Mouse (Mus musculus) T-helper 1 cell (primary cell): Measurements from ENCODE around the gene Pga5.

Source experiments
- in situ Hi-C: fragments of 300-600 bp; cut with MboI, MseI; formaldehyde crosslinking; loops from one replicate; pipeline ENCODE4 v1.15.1; 2025; ENCODE audit warnings: high pct_unique_total_duplicates

Pga5 gene

DNA sequence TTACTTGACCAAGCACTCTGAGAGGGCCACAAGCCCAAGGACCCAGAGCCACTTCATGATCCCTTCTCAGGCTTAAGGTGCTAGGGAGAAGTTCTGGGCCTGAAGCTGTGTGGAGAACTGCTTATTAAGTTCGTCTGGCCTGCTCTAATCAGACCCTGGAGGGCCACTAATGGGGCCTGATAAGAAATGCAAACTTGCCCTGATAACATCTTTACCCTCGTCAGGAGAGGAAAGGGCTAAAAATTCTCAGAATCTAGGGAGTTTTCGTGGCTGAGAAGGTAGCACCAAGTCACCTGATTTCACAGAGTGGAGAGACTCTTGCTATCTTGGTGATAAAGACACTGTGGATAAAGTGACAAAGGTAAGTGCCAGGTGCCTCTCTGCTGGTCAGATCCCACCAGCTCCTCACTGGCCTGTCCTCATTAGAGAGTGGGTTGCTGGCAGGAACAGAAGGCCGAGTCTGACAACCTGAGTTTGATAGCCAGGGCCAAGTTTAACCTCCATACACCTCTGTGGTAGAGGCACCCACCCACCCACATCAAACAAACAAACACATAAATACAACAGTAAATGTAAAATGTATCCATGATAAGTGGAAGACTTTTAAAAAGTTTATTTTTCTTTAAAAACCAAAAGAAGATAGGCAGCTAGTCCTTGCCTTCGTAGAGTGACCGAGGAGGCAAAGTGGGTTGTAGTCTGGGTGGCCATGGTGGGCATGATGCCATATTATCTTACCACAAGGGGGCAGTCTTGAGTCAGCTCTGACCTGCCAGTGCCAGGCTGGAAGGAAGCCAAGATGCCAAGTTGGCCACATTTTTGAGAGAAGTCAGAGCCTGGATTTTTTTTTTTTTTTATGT lies at the start of gene Pga5:
TSS of gene Pga5 (minus strand) at position 157 of the 857 bp plus-strand sequence.
- in situ Hi-C loops = no loop called here

DNA sequence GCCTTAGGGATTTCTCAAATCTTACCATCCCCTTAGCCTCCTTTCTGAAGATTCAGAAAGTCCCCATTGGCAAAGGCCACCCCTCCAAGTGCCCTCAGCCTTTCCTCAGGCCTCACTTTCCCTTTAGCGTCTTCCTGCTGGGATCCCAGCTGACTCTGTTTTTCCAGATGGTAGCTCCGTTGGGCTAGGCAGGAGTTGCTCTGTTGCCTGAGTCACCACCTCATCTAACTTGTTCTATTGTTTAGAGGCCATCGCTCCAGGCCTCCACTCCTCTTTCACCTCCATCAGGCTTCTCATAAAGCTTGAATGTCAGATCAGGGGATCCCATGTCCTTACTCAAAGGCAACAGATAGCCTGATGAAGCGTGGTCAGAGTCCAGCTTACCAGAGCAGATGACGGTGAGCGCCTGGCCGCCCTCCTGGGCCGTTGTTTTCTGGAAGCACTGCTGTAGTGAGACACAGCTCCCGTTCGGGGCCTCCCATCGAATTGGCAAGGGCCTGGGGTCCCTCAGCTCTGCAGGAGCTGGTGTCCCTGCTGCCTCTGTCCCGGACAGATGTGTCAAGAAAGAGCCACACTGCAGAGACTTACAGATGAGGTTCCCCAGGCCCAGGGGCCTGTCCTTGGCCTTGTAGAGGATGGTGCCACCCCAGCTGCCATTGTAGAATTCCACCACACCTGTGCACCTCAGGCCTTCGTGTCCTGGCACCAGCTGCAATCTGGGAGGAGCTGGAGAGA lies 46.9 kb upstream of the Pga5 start:
- in situ Hi-C loops = loop anchor here (25.0 kb wide), 1 partner anchor 1962 kb away; the partner anchor contains the start of genes Nxf1, Tmem179b and Tmem223

DNA sequence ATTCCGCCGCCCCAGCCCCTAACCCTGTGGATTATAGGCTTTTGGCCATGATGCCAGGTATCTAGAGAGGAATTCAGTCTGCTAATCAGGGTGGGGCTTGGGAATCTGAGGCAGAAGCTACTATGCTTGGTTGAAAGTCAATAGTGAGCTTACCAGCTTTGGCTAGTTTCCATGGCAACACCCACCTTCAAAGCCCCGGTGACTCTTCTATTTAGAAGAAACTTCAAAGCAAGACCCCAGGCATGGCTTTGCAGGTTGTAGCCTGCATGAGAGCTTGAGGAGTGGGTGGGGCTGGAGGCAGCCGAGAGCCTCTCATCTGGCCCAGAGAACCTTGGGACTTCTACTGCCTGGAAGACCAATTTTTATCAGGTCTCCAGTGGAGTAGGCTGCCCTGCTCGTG lies 45.8 kb upstream of the Pga5 start:
- in situ Hi-C loops = no loop called here

- in situ Hi-C loops = no loop called here
Measured at GRCm38 (mm10) chr19:10723084-10723483, 45.2 kb upstream of the Pga5 start.

DNA sequence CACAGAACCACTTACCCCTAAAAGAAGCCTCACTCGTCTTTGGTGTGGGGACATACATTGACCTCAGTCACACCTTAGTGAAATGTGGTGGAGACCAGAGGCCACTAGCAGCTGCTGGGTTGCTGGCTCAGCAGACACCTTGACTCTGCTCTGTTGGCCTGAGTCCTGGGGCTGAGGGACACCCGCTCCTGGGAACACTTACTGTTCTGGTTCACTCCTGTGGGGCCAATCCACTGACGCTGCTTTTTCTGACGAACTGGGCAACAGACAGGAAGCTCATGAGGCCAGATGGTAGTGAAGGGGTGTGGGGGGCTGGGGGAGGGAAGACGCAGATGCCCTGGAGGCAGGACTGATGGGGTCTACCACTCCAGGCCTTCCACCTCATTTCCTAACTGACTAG lies 43.2 kb upstream of the Pga5 start:
- in situ Hi-C loops = no loop called here

DNA sequence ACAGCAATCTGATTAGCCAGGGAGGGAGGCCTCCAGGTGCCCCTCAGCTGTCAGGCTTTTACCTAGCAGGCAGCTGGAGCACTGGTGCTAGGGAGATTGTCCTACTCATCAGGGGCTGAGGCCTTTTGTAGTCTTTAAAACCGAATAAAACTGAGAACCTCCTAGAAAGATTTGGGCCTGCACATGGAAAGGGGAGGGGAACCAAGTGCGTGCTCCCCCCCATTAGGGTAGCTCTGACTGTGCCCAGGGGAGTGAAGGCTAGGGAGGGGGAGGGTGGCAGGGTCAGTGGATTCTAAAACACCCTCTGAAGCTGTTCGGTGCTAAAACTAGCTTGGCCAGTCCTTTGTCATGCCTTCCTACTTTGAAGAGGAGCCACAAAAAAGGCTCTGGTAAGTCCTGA lies 42.7 kb upstream of the Pga5 start:
- in situ Hi-C loops = no loop called here

DNA sequence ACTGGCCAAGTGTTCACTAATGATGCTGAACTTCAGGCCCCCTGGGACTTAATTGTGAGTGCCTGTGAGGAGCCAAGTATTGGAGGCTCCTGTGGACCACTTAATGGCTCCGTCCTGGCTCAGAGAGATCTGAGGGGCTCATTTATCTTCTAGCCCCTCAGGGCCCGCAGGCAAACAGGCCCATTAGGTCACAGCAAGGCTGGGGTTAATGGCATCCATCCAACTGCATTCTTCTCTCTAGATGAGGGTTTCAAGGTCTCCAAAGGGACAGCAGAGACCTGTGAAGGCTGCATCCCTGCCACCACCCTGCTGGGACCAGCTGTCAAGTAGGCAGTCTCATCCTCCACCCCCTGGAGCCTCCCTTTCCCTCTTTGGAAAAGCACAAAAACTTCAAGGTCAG lies 41.9 kb upstream of the Pga5 start:
- in situ Hi-C loops = no loop called here

DNA sequence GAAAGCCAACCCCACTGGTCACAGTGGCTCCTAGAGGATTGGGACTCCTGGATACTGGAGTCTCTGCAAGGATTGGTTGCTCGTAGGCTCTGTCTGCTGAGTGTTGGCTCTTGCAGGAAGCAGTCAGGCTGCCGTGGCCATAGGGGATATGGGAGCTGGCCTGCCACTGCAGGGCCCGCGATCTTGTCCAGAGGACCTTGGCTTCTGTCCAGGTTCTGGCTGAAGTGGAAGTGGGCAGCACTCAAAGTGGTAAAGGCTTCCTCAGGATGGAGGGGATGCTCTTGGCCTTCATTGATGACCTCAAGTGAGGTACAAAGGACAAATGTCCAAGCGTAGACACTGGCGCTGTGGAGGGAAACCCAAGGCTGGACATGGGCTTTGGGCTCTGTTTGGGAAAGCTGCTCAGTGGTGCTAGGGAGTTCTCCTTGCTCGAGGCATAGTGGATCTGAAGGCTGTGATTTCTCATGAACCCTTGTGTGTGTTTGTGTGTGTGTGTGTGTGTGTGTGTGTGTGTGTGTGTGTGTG lies 40.4 kb upstream of the Pga5 start:
- in situ Hi-C loops = no loop called here

DNA sequence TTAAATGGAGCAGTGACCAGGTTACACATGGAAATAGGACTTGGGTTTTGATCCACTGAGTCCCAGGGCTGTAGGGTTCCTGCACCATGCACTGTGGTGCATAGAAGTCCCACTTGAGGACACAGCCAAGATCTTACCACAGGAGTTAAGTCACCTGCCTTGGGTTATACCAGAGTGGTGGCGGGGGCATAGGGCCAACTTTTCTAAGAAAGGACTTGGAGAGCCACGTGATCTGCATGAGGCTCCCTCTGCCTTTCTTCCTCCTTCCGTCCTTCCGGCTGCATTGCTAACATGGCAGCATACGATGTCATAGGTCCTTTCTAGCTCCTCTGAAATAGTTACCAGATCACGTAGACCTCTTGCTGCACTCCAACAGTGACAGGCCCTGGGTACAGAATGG lies 37.6 kb upstream of the Pga5 start:
- in situ Hi-C loops = no loop called here

DNA sequence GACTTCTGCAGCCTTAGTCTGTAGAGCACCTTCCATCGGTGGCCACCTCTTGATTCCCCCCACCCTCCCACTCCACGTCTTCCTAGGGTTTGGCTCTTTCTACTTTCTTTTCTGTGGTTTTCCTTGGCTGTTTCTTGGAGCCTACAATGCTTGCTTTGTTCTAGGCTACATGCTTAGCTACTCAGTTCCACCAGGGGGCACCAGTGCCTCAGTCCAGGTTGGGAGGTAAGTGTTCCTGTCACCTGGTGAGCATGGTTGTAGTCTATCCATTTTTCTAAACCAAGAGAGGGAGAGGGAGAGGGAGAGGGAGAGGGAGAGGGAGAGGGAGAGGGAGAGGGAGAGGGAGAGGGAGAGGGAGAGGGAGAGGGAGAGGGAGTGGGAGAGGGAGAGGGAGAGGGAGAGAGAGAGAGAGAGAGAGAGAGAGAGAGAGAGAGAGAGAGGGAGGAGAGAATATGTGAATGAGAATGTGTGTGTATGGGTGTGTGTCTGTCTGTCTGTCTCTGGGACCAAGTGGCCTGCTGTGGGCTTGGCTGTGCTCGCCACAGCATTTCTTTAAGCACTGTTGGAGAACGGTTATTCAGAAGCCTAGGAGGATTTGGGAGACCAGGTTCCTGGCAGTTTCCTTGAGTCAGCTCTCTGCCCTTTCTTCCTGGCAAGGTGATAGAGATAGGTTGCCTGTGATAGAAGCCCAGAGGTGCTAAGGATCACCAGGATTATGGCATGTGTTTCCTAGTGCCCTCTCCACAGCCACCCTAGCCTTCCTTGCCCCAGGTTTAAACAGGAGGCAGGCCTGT lies 37.0 kb upstream of the Pga5 start:
- in situ Hi-C loops = no loop called here

DNA sequence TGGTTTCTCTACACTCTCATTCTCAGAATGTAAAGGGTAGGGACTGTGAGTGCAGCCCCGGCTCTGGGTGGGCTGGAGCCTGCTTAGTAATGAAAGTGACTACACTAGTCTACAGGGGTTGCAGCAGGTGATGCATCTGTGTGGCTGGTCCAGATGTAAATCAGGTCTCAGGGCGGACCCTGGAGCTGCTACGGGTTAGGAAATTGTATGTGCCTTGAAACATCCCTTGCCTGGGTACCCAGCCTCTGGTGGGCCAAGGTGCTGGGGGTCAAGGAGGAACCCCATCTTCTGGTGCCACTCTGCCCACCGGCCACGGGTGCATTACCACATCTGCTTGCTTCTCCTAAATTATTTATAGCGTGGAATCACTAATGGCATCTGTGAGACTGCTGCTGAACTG lies 36.3 kb upstream of the Pga5 start:
- in situ Hi-C loops = no loop called here

- in situ Hi-C loops = no loop called here
Measured at GRCm38 (mm10) chr19:10713551-10713950, 35.7 kb upstream of the Pga5 start.

GRCm38 (mm10) chr19:10712646-10713045 lies 34.8 kb upstream of the Pga5 start:
- in situ Hi-C loops = no loop called here

DNA sequence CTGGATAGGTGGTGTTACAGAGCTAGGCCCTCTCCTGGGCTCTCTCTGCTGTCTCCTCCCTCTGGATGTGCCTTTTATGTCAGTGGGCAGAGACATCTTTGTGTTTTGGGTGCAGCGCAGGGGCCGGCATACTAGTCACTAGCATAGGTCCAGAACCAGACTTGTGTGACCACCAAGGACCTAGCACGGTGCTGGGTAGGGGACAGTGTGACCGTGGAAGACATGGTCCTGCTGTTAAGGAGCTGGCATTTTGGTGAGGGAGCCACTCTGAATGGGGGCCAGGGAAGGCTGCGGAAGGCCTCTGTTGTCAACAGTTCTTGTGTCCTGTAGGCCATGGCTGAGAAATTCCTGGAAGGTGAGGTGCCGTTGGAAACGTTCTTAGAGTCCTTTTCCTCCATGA lies 34.3 kb upstream of the Pga5 start:
- in situ Hi-C loops = no loop called here

DNA sequence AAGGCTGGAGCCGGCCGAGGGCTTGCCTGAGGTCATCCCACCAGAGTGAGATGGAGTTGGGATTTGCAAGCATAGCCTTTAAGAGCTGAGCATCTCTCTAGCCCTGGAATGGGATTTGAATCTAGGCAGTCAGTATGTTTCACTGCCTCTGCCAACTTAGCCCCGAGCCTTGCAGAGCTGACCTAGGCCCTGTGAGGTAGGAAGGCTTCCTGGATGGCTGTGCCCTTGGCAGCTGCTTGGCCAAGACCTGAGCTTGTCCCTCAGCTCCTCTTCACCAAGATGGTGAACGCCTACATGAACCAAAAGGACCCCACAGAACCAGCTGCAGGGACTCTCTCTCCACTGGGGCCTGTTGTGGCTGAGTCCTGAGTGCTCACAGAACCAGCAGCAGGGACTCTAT lies 32.9 kb upstream of the Pga5 start:
- in situ Hi-C loops = no loop called here

DNA sequence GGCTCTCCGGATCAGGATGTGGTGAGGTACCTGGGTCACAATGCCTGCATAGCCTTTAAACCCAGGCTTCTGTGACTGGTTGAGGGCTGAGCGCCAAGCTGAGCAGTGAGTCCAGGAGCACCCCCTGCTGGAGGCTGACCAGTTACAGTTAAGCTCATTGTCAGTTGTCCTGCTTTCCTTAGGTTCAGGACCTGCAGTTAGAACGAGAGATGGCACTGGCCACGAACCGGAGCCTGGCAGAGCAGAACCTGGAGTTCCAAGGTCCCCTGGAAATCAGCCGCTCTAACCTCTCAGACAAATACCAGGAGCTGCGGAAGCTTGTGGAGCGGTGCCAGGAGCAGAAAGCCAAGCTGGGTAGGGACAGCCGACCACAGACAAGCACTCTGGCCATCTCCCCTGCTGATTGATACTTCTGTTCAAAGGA lies 32.2 kb upstream of the Pga5 start:
- in situ Hi-C loops = no loop called here

DNA sequence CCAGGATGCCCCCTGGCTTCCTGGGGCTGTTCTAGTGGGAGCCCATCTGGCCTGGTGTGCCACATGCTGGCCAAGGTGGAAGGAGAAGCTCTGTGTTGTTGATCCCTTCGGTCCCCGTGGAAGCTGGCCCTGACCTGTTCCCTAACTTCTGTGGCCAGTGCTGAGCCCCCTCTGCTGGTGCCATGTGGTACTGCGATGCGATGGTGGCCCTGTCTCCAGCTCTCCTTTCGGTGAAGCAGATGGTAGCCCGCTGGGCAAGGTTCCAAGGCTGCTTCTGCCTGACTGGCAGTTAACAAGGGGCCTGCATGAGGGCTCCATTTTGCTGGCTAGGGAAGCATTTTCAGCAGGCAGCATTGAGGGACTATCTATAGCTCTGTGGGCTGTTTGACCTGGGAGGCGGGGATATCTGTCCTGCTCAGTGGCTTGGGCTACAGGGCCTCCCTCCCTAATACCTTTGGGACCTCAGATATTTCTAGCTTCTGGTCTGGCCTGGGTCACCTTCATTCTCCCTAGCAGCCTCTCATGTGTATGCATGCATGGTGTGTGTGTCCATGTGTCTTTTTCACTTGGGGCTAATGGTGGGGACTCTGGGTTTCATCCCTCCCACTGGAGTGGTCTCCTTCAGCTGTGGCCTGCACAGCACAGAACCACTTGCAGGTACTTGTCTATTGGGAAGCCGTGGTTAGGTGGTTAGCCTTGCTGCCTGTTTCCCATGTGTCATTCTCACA lies 31.7 kb upstream of the Pga5 start:
- in situ Hi-C loops = no loop called here

- in situ Hi-C loops = no loop called here
Measured at GRCm38 (mm10) chr19:10708900-10709299, 31.0 kb upstream of the Pga5 start.

DNA sequence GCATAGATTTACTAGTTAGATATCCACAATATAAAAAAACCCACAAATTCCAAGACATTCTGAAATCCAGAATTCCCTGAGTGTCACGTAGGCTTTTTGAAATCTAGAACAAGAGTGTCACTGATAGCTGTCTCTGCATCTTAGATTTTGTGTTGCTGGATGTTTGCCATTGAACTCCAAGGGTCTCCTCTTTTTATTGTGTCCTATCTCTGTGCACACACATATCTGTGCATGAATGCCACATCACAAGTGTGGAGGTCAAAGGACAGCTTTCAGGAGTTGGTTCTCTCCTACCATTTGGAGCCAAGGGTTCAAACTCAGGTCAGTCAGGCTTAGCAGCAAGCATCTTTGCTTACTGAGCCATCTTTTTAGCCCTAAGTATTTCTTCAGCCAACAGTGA lies 30.0 kb upstream of the Pga5 start:
- in situ Hi-C loops = no loop called here

DNA sequence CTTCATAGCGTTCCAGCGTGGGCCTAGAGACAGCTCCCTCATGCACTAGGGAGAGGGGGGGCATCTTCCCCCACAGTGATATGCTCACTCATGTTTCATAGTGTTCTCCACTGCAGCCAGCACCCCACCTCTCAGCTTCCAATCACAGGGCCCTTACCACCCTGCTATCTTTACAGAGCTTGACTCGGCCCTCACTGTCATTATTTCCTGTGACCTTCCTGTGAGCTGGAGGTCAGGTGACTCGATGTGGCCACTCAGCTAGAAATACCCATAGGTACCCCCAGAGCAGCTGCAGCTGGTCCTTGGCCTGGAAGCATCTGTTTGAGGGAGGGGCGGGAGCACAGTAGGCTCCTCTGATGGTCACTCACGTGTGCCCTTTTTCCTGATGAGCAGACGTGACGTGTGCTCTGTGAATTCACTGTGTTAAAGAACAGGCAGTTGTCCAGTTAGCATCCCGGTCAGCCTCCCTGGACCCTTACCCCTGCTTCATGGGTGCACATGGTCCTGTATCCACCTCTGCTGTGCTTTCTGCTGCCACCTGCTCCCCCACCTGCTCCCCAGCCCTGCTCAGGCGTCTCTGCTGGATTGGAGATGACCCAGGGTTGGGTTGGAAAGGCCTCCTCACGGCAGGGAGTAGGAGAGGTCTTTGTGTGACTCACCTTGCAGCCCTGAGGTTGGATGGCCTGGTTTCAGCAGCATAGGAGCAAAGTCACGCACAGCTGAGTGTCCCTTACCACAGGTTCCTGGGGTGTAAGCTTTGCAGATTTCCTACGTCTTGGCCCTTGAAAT lies 29.4 kb upstream of the Pga5 start:
- in situ Hi-C loops = no loop called here
